Mouse (Mus musculus) left cerebral cortex, adult 2 months (tissue): ENCODE measurements around the gene Klhl26. TPM values are rescaled to one million over a fixed set of nuclear protein-coding genes. Genes with fewer than 3 reads are reported as not detected.

Source experiments
- DNase-seq, 2 experiments: peaks; one replicate each; pipeline ENCODE4 v3.0.0; 2021 to 2022; ENCODE audit warnings: low spot score in 2 of 2, mixed read lengths in 1 of 2; ENCODE audit errors: extremely low spot score in 1 of 2
- H3K27ac ChIP-seq: fragments of 200-600 bp; 2 replicates; pipeline ENCODE4 v1.8.1; 2022
- H3K4me3 ChIP-seq: fragments of 200-600 bp; 2 replicates; pipeline ENCODE4 v1.8.1; 2022
- CTCF ChIP-seq: fragments of 200-600 bp; IDR thresholded peaks from 2 replicates; pipeline ENCODE4 v1.8.1; 2022; ENCODE audit warnings: antibody characterized with exemption, mild to moderate bottlenecking, moderate library complexity
- intact Hi-C: fragments of 180-260 bp; cut with DNase I; formaldehyde crosslinking; loops from one replicate; pipeline ENCODE4 v1.15.1; 2025
- total RNA-seq, 2 experiments: library from RNA; stranded (reverse); gene quantifications; 2 replicates each; pipeline ENCODE4 v1.2.3; 2021

Gene Klhl26
- total RNA-seq, 2 experiments from 2014 or later: 43.7 to 44.4 TPM

DNA sequence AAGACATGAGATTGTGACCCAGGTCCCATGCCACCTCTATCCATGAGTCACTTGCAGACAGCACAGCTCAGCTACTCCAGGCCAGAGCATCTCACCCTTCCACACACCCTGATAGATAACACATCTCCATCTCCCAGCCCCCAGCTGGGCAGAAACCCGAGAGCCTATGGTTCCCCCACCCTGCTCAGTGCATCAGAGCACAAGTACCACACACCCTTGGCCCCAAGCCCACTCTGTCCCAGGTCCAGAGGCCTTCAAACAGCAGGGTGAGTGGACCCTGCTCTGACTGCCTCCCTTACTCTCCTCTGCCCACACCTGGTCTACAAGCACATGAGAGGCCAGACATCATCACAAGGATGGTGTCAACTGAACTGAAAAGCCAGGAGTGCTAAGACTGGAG, 8.9 kb downstream of the Klhl26 start:
- TF ChIP-seq CTCF: no peak
- no peak overlapping the region for H3K27ac ChIP-seq
- H3K4me3 ChIP-seq: no peak overlapping the region
- intact Hi-C loops: no loop called here
- no peak for DNase-seq

- Histone ChIP-seq H3K27ac (no peak overlapping the region), H3K4me3 (no peak overlapping the region)
- intact Hi-C loops: no loop called here
- no peak for DNase-seq
- TF ChIP-seq CTCF: no peak
Observed at GRCm38 (mm10) chr8:70467229-70467725, 9.5 kb downstream of the Klhl26 start.

- H3K27ac ChIP-seq: no peak overlapping the region
- DNase-seq: no peak
- no peak overlapping the region for H3K4me3 ChIP-seq
- intact Hi-C loops: no loop called here
- TF ChIP-seq CTCF: no peak
Observed at GRCm38 (mm10) chr8:70466771-70467170, 10.0 kb downstream of the Klhl26 start.

DNA sequence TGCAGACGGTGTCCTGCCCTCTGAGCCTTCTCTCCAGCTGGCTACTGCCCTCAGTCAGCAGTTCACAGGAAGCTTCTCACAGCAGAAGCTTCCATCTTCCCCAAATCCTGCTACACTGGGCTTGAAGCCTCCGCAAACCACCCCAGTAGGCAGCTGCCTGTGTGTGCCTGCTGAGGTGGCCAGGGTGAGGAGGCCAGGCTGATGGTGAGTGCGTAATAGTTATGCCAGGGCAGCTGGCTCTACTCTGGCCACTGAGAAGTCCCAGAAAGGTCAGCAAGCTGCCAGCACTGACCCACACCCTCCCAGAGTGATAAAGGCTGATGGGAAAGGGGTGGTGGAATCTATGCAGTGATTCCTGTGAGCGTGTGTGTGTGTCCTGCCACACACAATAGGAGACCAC, 10.5 kb downstream of the Klhl26 start:
- Histone ChIP-seq H3K27ac (no peak overlapping the region), H3K4me3 (no peak overlapping the region)
- intact Hi-C loops: no loop called here
- TF ChIP-seq CTCF: no peak
- no peak for DNase-seq

DNA sequence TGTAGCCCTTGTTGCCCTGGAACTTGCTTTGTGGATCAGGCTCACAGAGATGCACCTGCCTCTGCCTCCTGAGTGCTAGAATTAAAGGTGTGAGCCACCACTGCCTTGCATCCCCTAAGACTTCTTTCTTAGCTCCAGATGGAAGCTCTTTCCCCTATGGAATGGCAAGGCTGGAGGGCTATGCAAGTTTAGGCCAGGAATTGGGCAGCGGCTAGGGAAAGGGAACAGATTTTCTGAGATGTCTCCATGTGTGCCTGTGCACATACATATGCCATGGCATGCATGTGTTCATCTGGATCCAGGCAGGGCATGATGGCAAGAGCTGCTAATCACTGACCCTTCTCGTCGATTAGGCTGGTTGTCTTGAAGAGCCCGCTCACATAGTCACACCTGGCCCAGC, 11.1 kb downstream of the Klhl26 start:
- intact Hi-C loops: no loop called here
- no peak for DNase-seq
- Histone ChIP-seq H3K27ac (no peak overlapping the region), H3K4me3 (no peak overlapping the region)
- TF ChIP-seq CTCF: no peak

GRCm38 (mm10) chr8:70464162-70464561, 12.6 kb downstream of the Klhl26 start:
- H3K4me3 ChIP-seq: no peak overlapping the region
- intact Hi-C loops: no loop called here
- peak overlapping the region; percentile 80 for H3K27ac ChIP-seq
- no peak for TF ChIP-seq CTCF
- no peak for DNase-seq

DNA sequence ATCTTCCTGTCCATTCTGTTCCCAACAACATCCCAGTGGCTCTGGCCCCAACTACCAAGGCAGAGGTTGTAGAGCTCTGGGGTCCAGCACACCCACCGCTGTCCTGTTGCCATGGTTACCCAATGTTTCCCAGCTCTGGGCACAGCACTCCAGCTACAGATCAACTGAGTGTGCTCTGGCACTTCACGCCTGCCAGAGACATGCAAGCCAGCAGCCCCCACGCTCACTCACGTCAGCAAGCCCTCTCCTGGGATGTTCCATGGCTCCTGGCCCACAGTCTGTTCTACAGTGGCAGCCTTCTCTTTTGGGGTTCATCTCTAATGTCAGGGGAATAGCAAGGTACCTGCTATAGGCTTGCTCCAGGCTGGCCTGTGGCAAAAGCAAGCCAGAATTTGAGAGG, 13.5 kb downstream of the Klhl26 start:
- no peak for TF ChIP-seq CTCF
- DNase-seq: peak; percentile 53 to 69
- Histone ChIP-seq H3K27ac (peak overlapping the region; percentile 80), H3K4me3 (no peak overlapping the region)
- intact Hi-C loops: loop anchor here (2.0 kb wide), 1 partner anchor 45 kb away; no protein-coding TSS in a partner anchor

DNA sequence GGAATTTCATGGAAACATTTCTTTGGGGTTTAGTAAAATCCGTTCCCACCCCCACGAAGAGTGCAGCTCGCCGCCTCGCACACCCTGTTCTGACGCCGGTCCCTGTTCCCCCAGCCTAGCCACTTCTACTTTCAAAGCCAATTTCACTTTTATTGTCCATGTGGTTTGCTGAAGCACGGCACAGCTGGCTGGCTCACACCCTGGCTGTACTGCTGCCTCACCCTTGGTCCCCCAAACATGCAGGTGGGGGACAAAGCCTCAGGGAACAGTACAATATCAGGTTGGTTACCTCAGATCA, 14.3 kb downstream of the Klhl26 start:
- Histone ChIP-seq H3K4me3 (no peak overlapping the region), H3K27ac (peak overlapping the region; percentile 80)
- no peak for TF ChIP-seq CTCF
- no peak for DNase-seq
- intact Hi-C loops: loop anchor here (2.0 kb wide), 1 partner anchor 44 kb away; no protein-coding TSS in a partner anchor

GRCm38 (mm10) chr8:70461765-70462515, 14.8 kb downstream of the Klhl26 start:
- no peak for TF ChIP-seq CTCF
- H3K27ac ChIP-seq: peak overlapping the region; percentile 80
- DNase-seq: no peak

GRCm38 (mm10) chr8:70460606-70461005, 16.2 kb downstream of the Klhl26 start:
- no peak for DNase-seq
- peak overlapping the region; percentile 32; the same call in 1 of the 2 replicates for H3K27ac ChIP-seq

More at GRCm38 (mm10) chr8:70461765-70462515, 14.8 kb downstream of the Klhl26 start:
- intact Hi-C loops: loop anchor here (2.0 kb wide), 1 partner anchor 43 kb away; no protein-coding TSS in a partner anchor
- no peak overlapping the region for H3K4me3 ChIP-seq

GRCm38 (mm10) chr8:70460199-70460598, 16.6 kb downstream of the Klhl26 start:
- no peak for DNase-seq
- intact Hi-C loops: no loop called here
- no peak for TF ChIP-seq CTCF
- Histone ChIP-seq H3K4me3 (no peak overlapping the region), H3K27ac (peak overlapping the region; percentile 32; the same call in 1 of the 2 replicates)

More at GRCm38 (mm10) chr8:70460606-70461005, 16.2 kb downstream of the Klhl26 start:
- no peak for TF ChIP-seq CTCF
- H3K4me3 ChIP-seq: no peak overlapping the region
- intact Hi-C loops: no loop called here

- H3K27ac ChIP-seq: no peak overlapping the region
- no peak for DNase-seq
- no peak overlapping the region for H3K4me3 ChIP-seq
- intact Hi-C loops: no loop called here
- TF ChIP-seq CTCF: peak; percentile 12
Observed at GRCm38 (mm10) chr8:70459636-70460035, 17.1 kb downstream of the Klhl26 start.

GRCm38 (mm10) chr8:70458462-70458861, 18.3 kb downstream of the Klhl26 start:
- no peak for TF ChIP-seq CTCF
- intact Hi-C loops: no loop called here
- Histone ChIP-seq H3K27ac (no peak overlapping the region), H3K4me3 (no peak overlapping the region)
- DNase-seq: no peak
